Mouse (Mus musculus) spleen, adult 2 months (tissue): ENCODE measurements around the gene Glyr1.

Source experiments
- CTCF ChIP-seq: fragments of 200-500 bp; IDR thresholded peaks from 2 replicates; pipeline ENCODE4 v1.5.1; 2011; ENCODE audit warnings: mild to moderate bottlenecking, inconsistent platforms; ENCODE audit not compliant: insufficient read depth, insufficient read length, insufficient replicate concordance; ENCODE audit errors: extremely low read depth
- POLR2A ChIP-seq: fragments of 200-500 bp; IDR thresholded peaks from 2 replicates; pipeline ENCODE4 v1.6.1; 2011; ENCODE audit warnings: low read depth, low read length, inconsistent platforms

- TF ChIP-seq CTCF (no peak), POLR2A (no peak)
Measured at GRCm38 (mm10) chr16:4993276-4993675, 56.4 kb downstream of the Glyr1 start.
